Mouse (Mus musculus): ENCODE measurements around the gene Arl5b.

Arl5b gene

GRCm38 (mm10) chr2:15112741-15113140 is 63.5 kb downstream of the Arl5b start:
- DNase-seq, result no peak

GRCm38 (mm10) chr2:15121217-15121680 is 72.1 kb downstream of the Arl5b start:
- DNase-seq, result no peak
